Mouse (Mus musculus) testis, adult 2 months (tissue): ENCODE measurements around the gene Pnrc2. TPM values are rescaled to one million over a fixed set of nuclear protein-coding genes. Genes with fewer than 3 reads are reported as not detected.

Experiments used
- H3K27ac ChIP-seq: fragments of 200-500 bp; 2 replicates; pipeline ENCODE4 v1.5.1; 2012; ENCODE audit warnings: low read depth, low read length; ENCODE audit not compliant: control insufficient read depth, insufficient read depth
- H3K27me3 ChIP-seq: fragments of 200-500 bp; 2 replicates; pipeline ENCODE4 v1.6.1; 2012; ENCODE audit warnings: mild to moderate bottlenecking, low read length, moderate library complexity; ENCODE audit not compliant: control insufficient read depth, insufficient read depth
- H3K36me3 ChIP-seq: fragments of 200-500 bp; 2 replicates; pipeline ENCODE4 v1.6.1; 2012; ENCODE audit warnings: mild to moderate bottlenecking, low read length; ENCODE audit not compliant: control insufficient read depth, insufficient read depth
- H3K4me1 ChIP-seq: fragments of 200-500 bp; 2 replicates; pipeline ENCODE4 v1.6.1; 2012; ENCODE audit warnings: low read length; ENCODE audit not compliant: control insufficient read depth, insufficient read depth
- H3K4me3 ChIP-seq: fragments of 200-500 bp; 2 replicates; pipeline ENCODE4 v1.5.1; 2012; ENCODE audit warnings: low read depth, mild to moderate bottlenecking, low read length, moderate library complexity, mixed read lengths; ENCODE audit not compliant: control insufficient read depth
- CTCF ChIP-seq: fragments of 200-500 bp; IDR thresholded peaks from 2 replicates; pipeline ENCODE4 v1.5.1; 2012; ENCODE audit warnings: low read depth, mild to moderate bottlenecking, inconsistent platforms, low read length, moderate library complexity; ENCODE audit not compliant: control insufficient read depth, insufficient read depth, insufficient replicate concordance
- POLR2A ChIP-seq: fragments of 200-500 bp; IDR thresholded peaks from 2 replicates; pipeline ENCODE4 v1.6.1; 2012; ENCODE audit warnings: low read depth, mild to moderate bottlenecking, inconsistent platforms, low read length, moderate library complexity; ENCODE audit not compliant: control insufficient read depth
- polyA plus RNA-seq: library from polyadenylated mRNA; depleted of rRNA; stranded (reverse); fragments of >200 nt; gene quantifications from 2 replicates; pipeline ENCODE4 v1.2.3, GENCODE M21; 2012

Pnrc2 gene
- polyA plus RNA-seq, 1 experiment = 6.4 TPM

GRCm38 (mm10) chr4:135868996-135869395 lies 4.7 kb downstream of the Pnrc2 start:
- no peaks in the 10 kb centered on the region for H3K27me3 ChIP-seq
- no peak overlapping the region for H3K4me3 ChIP-seq
- H3K27ac ChIP-seq = no peak overlapping the region
- H3K4me1 ChIP-seq = no peaks in the 10 kb centered on the region; the same call in 1 of the 2 replicates
- no peak for TF ChIP-seq CTCF
- no peak for TF ChIP-seq POLR2A
- peaks cover 3% of the 10 kb centered on the region for H3K36me3 ChIP-seq

- H3K27me3 ChIP-seq = no peaks in the 10 kb centered on the region
- peak overlapping the region; percentile 52 for H3K4me3 ChIP-seq
- 0 out of 2 replicates have a peak, but pooled peaks cover 1% of the 10 kb centered on the region for H3K36me3 ChIP-seq
- TF ChIP-seq CTCF = no peak
- no peak for TF ChIP-seq POLR2A
- peak overlapping the region; percentile 10; the same call in 1 of the 2 replicates for H3K27ac ChIP-seq
- H3K4me1 ChIP-seq = peaks cover 15% of the 10 kb centered on the region
These were observed 16.0 kb downstream of the Pnrc2 start for GRCm38 (mm10) chr4:135857597-135858186.

- peak overlapping the region; percentile 100 for H3K4me3 ChIP-seq
- H3K27ac ChIP-seq = peak overlapping the region; percentile 100
- 0 out of 2 replicates have a peak, but pooled peaks cover 1% of the 10 kb centered on the region for H3K36me3 ChIP-seq
- TF ChIP-seq CTCF (no peak), POLR2A (no peak; the same call in 1 of the 2 replicates)
- H3K27me3 ChIP-seq = no peaks in the 10 kb centered on the region
- peaks cover 17% of the 10 kb centered on the region for H3K4me1 ChIP-seq
These were observed 17.2 kb downstream of the Pnrc2 start for GRCm38 (mm10) chr4:135856223-135857091.

- Histone ChIP-seq H3K27ac (peak within 1 kb of the TSS; percentile 100), H3K4me1 (peaks cover 17% of the 10 kb centered on the region), H3K36me3 (0 out of 2 replicates have a peak, but pooled peaks cover 1% of the 10 kb centered on the region), H3K4me3 (peak within 1 kb of the TSS; percentile 100), H3K27me3 (no peaks in the 10 kb centered on the region)
- TF ChIP-seq CTCF = no peak
- peak; percentile 96 for TF ChIP-seq POLR2A
These were observed 18.0 kb downstream of the Pnrc2 start, which contains the start of gene Srsf10 for GRCm38 (mm10) chr4:135855536-135856222. TSS of gene Srsf10 (plus strand) at chr4:135855747.

GRCm38 (mm10) chr4:135855080-135855479 lies 18.6 kb downstream of the Pnrc2 start:
- Histone ChIP-seq H3K27ac (peak overlapping the region; percentile 100), H3K27me3 (no peaks in the 10 kb centered on the region), H3K4me3 (peak overlapping the region; percentile 100), H3K4me1 (peaks cover 17% of the 10 kb centered on the region), H3K36me3 (0 out of 2 replicates have a peak, but pooled peaks cover 1% of the 10 kb centered on the region)
- TF ChIP-seq CTCF = no peak
- no peak for TF ChIP-seq POLR2A

- Histone ChIP-seq H3K4me3 (peak overlapping the region; percentile 100), H3K27ac (peak overlapping the region; percentile 100), H3K27me3 (no peaks in the 10 kb centered on the region), H3K4me1 (peaks cover 17% of the 10 kb centered on the region), H3K36me3 (0 out of 2 replicates have a peak, but pooled peaks cover 1% of the 10 kb centered on the region)
- TF ChIP-seq POLR2A (no peak), CTCF (no peak)
These were observed 19.0 kb downstream of the Pnrc2 start for GRCm38 (mm10) chr4:135854630-135855029.
